Mouse (Mus musculus): Measurements from ENCODE around the gene Prpsap2.
"Not testable (repeated sequence)": the region's sequence is repeated elsewhere in the genome, so short reads cannot be mapped to it uniquely, and the experiment has no call there.

Prpsap2 gene

DNA sequence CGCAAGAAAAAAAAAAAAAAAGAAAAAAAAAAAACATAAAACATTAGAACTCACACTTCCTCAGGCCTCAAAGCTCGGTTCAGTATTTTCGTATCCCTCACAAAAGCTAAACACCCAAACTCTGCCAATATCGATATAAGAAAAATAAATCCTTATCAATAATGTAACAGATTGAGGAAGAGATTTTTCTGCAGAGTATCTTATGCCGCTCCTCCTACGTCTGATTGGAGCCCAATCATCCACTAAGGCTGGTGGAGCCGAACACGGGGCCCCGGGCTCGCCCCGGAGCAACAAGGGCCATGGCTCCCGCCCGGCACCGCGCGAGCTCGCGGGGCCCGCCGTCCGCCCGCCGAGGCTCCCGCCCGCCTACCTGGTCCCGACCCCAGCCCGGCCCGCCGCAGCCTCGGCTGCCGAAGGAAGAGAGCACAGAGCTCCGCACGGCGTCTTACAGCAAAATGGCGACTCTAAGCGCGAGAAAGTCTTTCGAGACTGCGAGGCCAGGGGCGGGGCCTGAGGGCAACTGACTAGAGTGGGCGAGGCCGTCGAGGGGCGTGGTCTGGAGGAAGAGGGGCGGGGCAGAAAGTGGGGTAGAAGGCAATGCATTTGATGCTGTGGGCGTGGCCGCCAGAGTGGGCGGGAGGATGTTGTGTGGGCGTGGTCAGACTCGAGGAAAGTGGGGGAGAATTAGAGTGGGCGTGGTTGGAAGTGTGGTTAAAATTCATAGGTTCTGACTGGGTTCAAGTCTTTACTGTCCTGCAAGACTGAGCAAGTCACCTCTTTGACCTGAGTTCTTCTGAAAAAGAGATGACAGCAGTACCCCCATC is at the start of gene Prpsap2:
Gene Prpsap2, minus strand, starts transcription at position 505 of the 824 bp plus-strand sequence.
- DNase-seq: peak; percentile 100

GRCm38 (mm10) chr11:61809793-61810192 is 47.9 kb upstream of the Prpsap2 start:
- DNase-seq: no peak

DNA sequence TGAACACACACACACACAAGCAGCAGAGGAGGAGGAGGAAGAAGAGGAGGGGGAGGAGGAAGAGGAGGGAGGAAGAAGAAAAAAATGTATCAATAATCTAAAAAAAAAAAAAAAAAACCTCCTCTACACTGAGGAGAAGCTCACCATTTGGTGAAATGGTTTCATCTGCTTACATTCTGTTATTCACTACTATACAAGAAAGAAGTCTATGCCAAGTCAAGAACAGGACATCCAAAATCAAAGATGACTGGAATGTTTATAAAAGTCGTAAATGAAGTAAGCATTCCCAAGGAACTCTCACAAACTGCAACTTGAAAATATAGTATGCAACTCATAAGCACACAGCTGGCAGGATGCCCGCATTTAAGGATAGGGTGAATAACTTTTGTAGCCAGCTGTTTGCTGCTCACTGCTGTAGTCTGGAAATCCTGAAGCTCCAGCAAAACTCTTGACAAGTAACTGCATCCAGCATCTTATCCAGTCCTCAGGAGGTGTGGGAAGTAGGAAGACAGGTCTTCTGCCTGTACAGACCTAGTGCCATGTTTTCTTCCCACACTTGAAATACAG is 46.7 kb upstream of the Prpsap2 start:
- DNase-seq: no peak

GRCm38 (mm10) chr11:61793441-61793840 is 31.6 kb upstream of the Prpsap2 start:
- DNase-seq: no peak

GRCm38 (mm10) chr11:61788550-61788949 is 26.7 kb upstream of the Prpsap2 start:
- no peak for DNase-seq

- not testable (repeated sequence) for DNase-seq
Measured at GRCm38 (mm10) chr11:61782526-61782925, 20.6 kb upstream of the Prpsap2 start.

GRCm38 (mm10) chr11:61774551-61775149 is 12.8 kb upstream of the Prpsap2 start:
- DNase-seq: no peak

- no peak for DNase-seq
Measured at GRCm38 (mm10) chr11:61760518-61760917, 1.4 kb downstream of the Prpsap2 start.

- DNase-seq: no peak
Measured at GRCm38 (mm10) chr11:61757151-61757550, 4.7 kb downstream of the Prpsap2 start.

- no peak for DNase-seq
Measured at GRCm38 (mm10) chr11:61751612-61752011, 10.3 kb downstream of the Prpsap2 start.

GRCm38 (mm10) chr11:61747161-61747560 is 14.7 kb downstream of the Prpsap2 start:
- DNase-seq: no peak

GRCm38 (mm10) chr11:61745781-61746180 is 16.1 kb downstream of the Prpsap2 start:
- DNase-seq: no peak

- DNase-seq: no peak
Measured at GRCm38 (mm10) chr11:61744460-61744859, 17.4 kb downstream of the Prpsap2 start.

GRCm38 (mm10) chr11:61743768-61744167 is 18.1 kb downstream of the Prpsap2 start:
- DNase-seq: no peak

DNA sequence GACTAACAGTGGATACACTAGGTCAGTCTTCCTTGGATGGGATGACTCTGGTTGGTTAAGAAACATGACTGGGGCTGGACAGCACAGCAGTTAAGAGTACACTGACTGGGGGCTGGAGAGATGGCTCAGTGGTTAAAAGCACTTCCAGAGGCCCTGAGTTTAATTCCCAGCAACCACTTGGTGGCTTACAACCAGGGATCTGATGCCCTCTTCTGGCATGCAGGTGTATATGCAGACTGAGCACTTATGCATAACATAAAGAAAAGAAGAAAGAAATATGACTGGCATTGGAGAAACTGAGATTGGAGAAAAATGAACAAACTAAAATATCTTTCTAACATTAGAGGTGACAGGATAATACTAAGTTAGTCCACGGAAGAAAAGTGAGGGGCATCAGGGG is 21.4 kb downstream of the Prpsap2 start:
- DNase-seq: no peak

GRCm38 (mm10) chr11:61737290-61737689 is 24.6 kb downstream of the Prpsap2 start:
- no peak for DNase-seq

- no peak for DNase-seq
Measured at GRCm38 (mm10) chr11:61732672-61733071, 29.2 kb downstream of the Prpsap2 start.

- DNase-seq: peak; percentile 47
Measured at GRCm38 (mm10) chr11:61728037-61728436, 33.9 kb downstream of the Prpsap2 start.

GRCm38 (mm10) chr11:61722077-61722476 is 39.8 kb downstream of the Prpsap2 start:
- peak; percentile 63 for DNase-seq

GRCm38 (mm10) chr11:61720636-61721035 is 41.3 kb downstream of the Prpsap2 start, which contains the start of gene Slc5a10:
Gene Slc5a10 (minus strand): TSS chr11:61720826.
- DNase-seq: peak; percentile 65

- DNase-seq: peak; percentile 67
Measured at GRCm38 (mm10) chr11:61719826-61720225, 42.1 kb downstream of the Prpsap2 start.

- DNase-seq: no peak
Measured at GRCm38 (mm10) chr11:61719387-61719786, 42.5 kb downstream of the Prpsap2 start.

DNA sequence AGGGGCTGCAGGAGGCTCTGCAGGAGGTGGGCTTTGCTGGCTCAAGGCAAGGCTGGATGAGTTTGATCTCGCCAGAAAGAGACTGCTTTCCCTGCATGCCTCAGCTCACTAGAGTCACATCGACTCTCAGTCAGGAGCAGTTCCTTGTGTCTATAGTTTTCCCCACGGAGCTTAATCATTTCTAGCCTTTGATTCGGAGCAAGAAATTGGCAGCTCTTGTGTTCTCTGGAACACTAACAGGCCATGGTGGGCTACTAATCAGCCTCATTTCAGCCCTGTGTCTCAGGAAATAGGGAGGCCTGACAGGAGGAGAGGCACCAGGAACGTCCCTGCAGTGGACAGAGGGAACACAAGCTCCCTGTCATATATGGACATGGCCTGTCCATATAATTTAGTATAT is 43.9 kb downstream of the Prpsap2 start:
- no peak for DNase-seq

DNA sequence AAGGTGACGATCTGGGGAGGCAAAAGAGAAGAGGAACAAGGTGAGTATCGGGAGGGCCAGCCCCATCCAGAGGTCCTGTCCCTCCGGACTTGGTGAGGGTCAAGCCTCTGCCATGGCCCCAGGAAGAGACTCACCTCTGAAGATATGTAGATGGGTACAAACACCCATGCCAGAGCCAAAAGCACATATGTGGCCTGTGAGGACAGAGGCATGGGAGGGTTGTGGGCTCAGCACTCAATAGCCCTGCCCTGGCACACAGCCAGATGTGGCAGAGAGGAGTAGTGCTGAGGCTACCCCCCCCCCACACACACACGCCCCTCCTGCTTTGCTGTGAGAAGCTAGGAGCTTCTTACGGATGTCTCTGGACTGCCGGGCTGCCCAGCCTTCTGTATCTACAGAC is 46.8 kb downstream of the Prpsap2 start:
- peak; percentile 7 for DNase-seq
